Mouse (Mus musculus) erythroblast, embryonic 14.5 days (primary cell): ENCODE results near the gene Thrap3. TPM values are rescaled to one million over a fixed set of nuclear protein-coding genes. Genes with fewer than 3 reads are reported as not detected.

Source experiments
- H3K27me3 ChIP-seq: 2 replicates; pipeline ENCODE4 v1.6.1; 2012; ENCODE audit warnings: inconsistent platforms; ENCODE audit not compliant: control insufficient read depth
- H3K36me3 ChIP-seq: 2 replicates; pipeline ENCODE4 v1.6.1; 2012; ENCODE audit warnings: mild to moderate bottlenecking, inconsistent platforms; ENCODE audit not compliant: control insufficient read depth
- H3K4me1 ChIP-seq: 2 replicates; pipeline ENCODE4 v1.6.1; 2012; ENCODE audit warnings: inconsistent platforms; ENCODE audit not compliant: control insufficient read depth
- H3K4me3 ChIP-seq: replicated peaks from 2 replicates; pipeline ENCODE3; 2012; ENCODE audit warnings: moderate library complexity, mild to moderate bottlenecking, inconsistent platforms
- H3K9me3 ChIP-seq: 2 replicates; pipeline ENCODE4 v1.6.1; 2012; ENCODE audit warnings: low read length, inconsistent platforms, mixed read lengths; ENCODE audit not compliant: control insufficient read depth
- GATA1 ChIP-seq: IDR thresholded peaks from 2 replicates; pipeline ENCODE4 v1.6.1; 2012; ENCODE audit warnings: low read length, inconsistent platforms, mixed read lengths
- TAL1 ChIP-seq: IDR thresholded peaks from 3 replicates; pipeline ENCODE4 v1.6.1; 2012; ENCODE audit warnings: low read length, inconsistent platforms, mixed read lengths
- polyA plus RNA-seq: library from polyadenylated mRNA; stranded (reverse); fragments of >175 nt; gene quantifications from 2 replicates; pipeline ENCODE4 v1.2.3, GENCODE M21; 2012

The Thrap3 gene
- polyA plus RNA-seq, 1 experiment: 12.8 TPM

GRCm38 (mm10) chr4:126123309-126124040, 79.1 kb downstream of the Thrap3 start:
- H3K27me3 ChIP-seq: no peaks in the 10 kb centered on the region
- H3K4me1 ChIP-seq: no peaks in the 10 kb centered on the region
- TF ChIP-seq TAL1: no peak
- no peak for TF ChIP-seq GATA1
- H3K36me3 ChIP-seq: peaks cover 49% of the 10 kb centered on the region
- no peaks in the 10 kb centered on the region for H3K9me3 ChIP-seq
- H3K4me3 ChIP-seq: no peak overlapping the region

GRCm38 (mm10) chr4:126120506-126120905, 82.1 kb downstream of the Thrap3 start:
- no peaks in the 10 kb centered on the region; the same call in 1 of the 2 replicates for H3K4me1 ChIP-seq
- no peak overlapping the region for H3K4me3 ChIP-seq
- H3K9me3 ChIP-seq: no peaks in the 10 kb centered on the region
- H3K27me3 ChIP-seq: no peaks in the 10 kb centered on the region
- TF ChIP-seq GATA1: no peak
- no peak for TF ChIP-seq TAL1
- H3K36me3 ChIP-seq: peaks cover 38% of the 10 kb centered on the region

GRCm38 (mm10) chr4:126120052-126120451, 82.5 kb downstream of the Thrap3 start:
- Histone ChIP-seq H3K27me3 (no peaks in the 10 kb centered on the region), H3K4me1 (no peaks in the 10 kb centered on the region; the same call in 1 of the 2 replicates), H3K36me3 (peaks cover 34% of the 10 kb centered on the region), H3K4me3 (no peak overlapping the region), H3K9me3 (no peaks in the 10 kb centered on the region)
- TF ChIP-seq GATA1: no peak
- no peak for TF ChIP-seq TAL1

GRCm38 (mm10) chr4:126119051-126119450, 83.5 kb downstream of the Thrap3 start:
- H3K4me1 ChIP-seq: peaks cover 2% of the 10 kb centered on the region; the same call in 1 of the 2 replicates
- peaks cover 26% of the 10 kb centered on the region for H3K36me3 ChIP-seq
- H3K4me3 ChIP-seq: no peak overlapping the region
- TF ChIP-seq TAL1: no peak
- TF ChIP-seq GATA1: no peak
- H3K27me3 ChIP-seq: no peaks in the 10 kb centered on the region
- H3K9me3 ChIP-seq: no peaks in the 10 kb centered on the region

GRCm38 (mm10) chr4:126118651-126119050, 83.9 kb downstream of the Thrap3 start:
- Histone ChIP-seq H3K36me3 (peaks cover 23% of the 10 kb centered on the region), H3K4me1 (peaks cover 5% of the 10 kb centered on the region)
- TF ChIP-seq GATA1 (no peak), TAL1 (no peak)

GRCm38 (mm10) chr4:126117116-126117515, 85.4 kb downstream of the Thrap3 start:
- Histone ChIP-seq H3K27me3 (no peaks in the 10 kb centered on the region), H3K9me3 (no peaks in the 10 kb centered on the region)

More at GRCm38 (mm10) chr4:126118651-126119050, 83.9 kb downstream of the Thrap3 start:
- H3K27me3 ChIP-seq: no peaks in the 10 kb centered on the region
- no peaks in the 10 kb centered on the region for H3K9me3 ChIP-seq
- no peak overlapping the region for H3K4me3 ChIP-seq

GRCm38 (mm10) chr4:126115871-126116521, 86.6 kb downstream of the Thrap3 start:
- TF ChIP-seq TAL1: no peak
- TF ChIP-seq GATA1: no peak
- Histone ChIP-seq H3K36me3 (peaks cover 20% of the 10 kb centered on the region), H3K4me1 (peaks cover 12% of the 10 kb centered on the region)

More at GRCm38 (mm10) chr4:126117116-126117515, 85.4 kb downstream of the Thrap3 start:
- Histone ChIP-seq H3K4me1 (peaks cover 8% of the 10 kb centered on the region), H3K4me3 (no peak overlapping the region), H3K36me3 (peaks cover 20% of the 10 kb centered on the region)
- no peak for TF ChIP-seq TAL1
- no peak for TF ChIP-seq GATA1

GRCm38 (mm10) chr4:126115411-126115810, 87.1 kb downstream of the Thrap3 start:
- Histone ChIP-seq H3K4me1 (peaks cover 18% of the 10 kb centered on the region), H3K36me3 (peaks cover 18% of the 10 kb centered on the region), H3K27me3 (no peaks in the 10 kb centered on the region), H3K4me3 (no peak overlapping the region), H3K9me3 (no peaks in the 10 kb centered on the region)
- TF ChIP-seq TAL1 (no peak), GATA1 (no peak)

More at GRCm38 (mm10) chr4:126115871-126116521, 86.6 kb downstream of the Thrap3 start:
- Histone ChIP-seq H3K9me3 (no peaks in the 10 kb centered on the region), H3K27me3 (no peaks in the 10 kb centered on the region), H3K4me3 (no peak overlapping the region)

Other genes starting within 250 kb of the Thrap3 start
- gene Csf3r, start 178.2 kb downstream of the Thrap3 start, polyA plus RNA-seq: 0.04 and 0.11 TPM in 2 replicates
- gene Mrps15, start 155.8 kb downstream of the Thrap3 start, polyA plus RNA-seq: 12.6 and 15.9 TPM in 2 replicates
- 0.02 TPM in 1 of 2 replicates, not detected in the other for gene Oscp1, start 144.2 kb downstream of the Thrap3 start, polyA plus RNA-seq
- gene Lsm10, start 106.1 kb downstream of the Thrap3 start, polyA plus RNA-seq: 0.74 and 0.84 TPM in 2 replicates
- gene Stk40, start 98.8 kb downstream of the Thrap3 start, polyA plus RNA-seq: 4.2 and 4.6 TPM in 2 replicates
- 0.20 and 0.22 TPM in 2 replicates for gene Eva1b, start 55.0 kb downstream of the Thrap3 start, polyA plus RNA-seq
- gene Sh3d21, start 39.3 kb downstream of the Thrap3 start, polyA plus RNA-seq: 0.03 and 0.05 TPM in 2 replicates
- 2.5 and 2.9 TPM in 2 replicates for gene Map7d1, start 53.6 kb upstream of the Thrap3 start, polyA plus RNA-seq
- gene Trappc3, start 59.6 kb upstream of the Thrap3 start, polyA plus RNA-seq: 1.3 and 2.0 TPM in 2 replicates
- gene Col8a2, start 84.0 kb upstream of the Thrap3 start, polyA plus RNA-seq: not detected in 2 replicates
- gene Adprhl2, start 118.9 kb upstream of the Thrap3 start, polyA plus RNA-seq: 2.0 and 2.1 TPM in 2 replicates
- gene Tekt2, start 122.9 kb upstream of the Thrap3 start, polyA plus RNA-seq: not detected in 2 replicates
- gene Ago3, start 226.8 kb upstream of the Thrap3 start, polyA plus RNA-seq: 0.14 and 0.27 TPM in 2 replicates